Mouse (Mus musculus): Measurements from ENCODE around the gene Nol9. TPM values are rescaled to one million over a fixed set of nuclear protein-coding genes. Genes with fewer than 3 reads are reported as not detected.

Nol9 gene
- polyA plus RNA-seq, 1 experiment from 2014 or later, result 18.7 TPM

Other genes starting within 250 kb of the Nol9 start
- 139 and 153 TPM in 2 replicates for gene Camta1, start 177.4 kb upstream of the Nol9 start, polyA plus RNA-seq (2015; fragmentation: Nextera tagmentation; extraction: Ambion mirVana)
- 78.4 and 86.9 TPM in 2 replicates for gene Dnajc11, start 105.6 kb upstream of the Nol9 start, polyA plus RNA-seq (2015; fragmentation: Nextera tagmentation; extraction: Ambion mirVana)
- gene Thap3, start 50.3 kb upstream of the Nol9 start, polyA plus RNA-seq (2015; fragmentation: Nextera tagmentation; extraction: Ambion mirVana), result 35.4 and 35.7 TPM in 2 replicates
- gene Phf13, start 43.1 kb upstream of the Nol9 start, polyA plus RNA-seq (2015; fragmentation: Nextera tagmentation; extraction: Ambion mirVana), result 21.3 and 24.8 TPM in 2 replicates
- 4.7 and 5.0 TPM in 2 replicates for gene Klhl21, start 30.5 kb upstream of the Nol9 start, polyA plus RNA-seq (2015; fragmentation: Nextera tagmentation; extraction: Ambion mirVana)
- gene Zbtb48, start 11.7 kb upstream of the Nol9 start, polyA plus RNA-seq (2015; fragmentation: Nextera tagmentation; extraction: Ambion mirVana), result 18.1 and 20.9 TPM in 2 replicates
- gene Tas1r1, start 753 bp upstream of the Nol9 start, polyA plus RNA-seq (2015; fragmentation: Nextera tagmentation; extraction: Ambion mirVana), result 1.9 and 2.0 TPM in 2 replicates
- 13.8 and 16.4 TPM in 2 replicates for gene Plekhg5, start 33.2 kb downstream of the Nol9 start, polyA plus RNA-seq (2015; fragmentation: Nextera tagmentation; extraction: Ambion mirVana)
- 0.80 and 1.1 TPM in 2 replicates for gene Tnfrsf25, start 76.6 kb downstream of the Nol9 start, polyA plus RNA-seq (2015; fragmentation: Nextera tagmentation; extraction: Ambion mirVana)
- gene Espn, start 113.0 kb downstream of the Nol9 start, polyA plus RNA-seq (2015; fragmentation: Nextera tagmentation; extraction: Ambion mirVana), result 0.34 and 0.46 TPM in 2 replicates
- not detected in 2 replicates for gene Hes2, start 119.5 kb downstream of the Nol9 start, polyA plus RNA-seq (2015; fragmentation: Nextera tagmentation; extraction: Ambion mirVana)
- gene Acot7, start 138.8 kb downstream of the Nol9 start, polyA plus RNA-seq (2015; fragmentation: Nextera tagmentation; extraction: Ambion mirVana), result 478 and 542 TPM in 2 replicates
- 15.5 and 16.4 TPM in 2 replicates for gene Gpr153, start 234.9 kb downstream of the Nol9 start, polyA plus RNA-seq (2015; fragmentation: Nextera tagmentation; extraction: Ambion mirVana)